Mouse (Mus musculus) liver, adult 2 months (tissue): Measurements from ENCODE around the gene Hprt.

Experiments used
- CTCF ChIP-seq: fragments of 200-500 bp; IDR thresholded peaks from 2 replicates; pipeline ENCODE4 v1.5.1; 2011; ENCODE audit warnings: low read depth, low read length, control low read depth
- POLR2A ChIP-seq: fragments of 200-500 bp; IDR thresholded peaks from 2 replicates; pipeline ENCODE4 v1.6.1; 2011; ENCODE audit warnings: low read length, control low read depth; ENCODE audit not compliant: insufficient read depth; ENCODE audit errors: extremely low read depth

DNA sequence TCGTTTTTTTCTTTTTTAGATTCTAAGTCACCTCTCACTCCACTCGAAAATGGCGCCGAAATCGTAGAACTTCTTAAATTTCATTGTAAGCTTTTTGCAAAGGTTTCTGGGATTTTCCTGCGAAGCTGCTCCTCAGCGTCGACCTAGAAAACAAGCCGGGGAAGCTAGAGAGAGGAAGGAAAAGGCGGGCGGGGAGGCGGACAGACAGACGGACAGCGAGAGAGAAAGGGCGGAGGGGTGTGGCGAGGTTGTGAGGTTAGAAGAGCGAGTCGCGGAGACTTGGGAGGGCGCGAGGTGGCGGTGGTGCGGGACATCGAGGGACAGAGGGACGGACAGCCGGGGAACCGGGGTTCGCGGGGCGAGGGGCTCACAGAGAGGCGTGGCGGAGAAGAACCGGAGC lies 68.7 kb downstream of the Hprt start:
- TF ChIP-seq CTCF (no peak), POLR2A (no peak)
